8 mouse cellular contexts compared by ENCODE assay signal in genomic region chr4:135382316-135382715, GRCm38 (mm10). TPM values are rescaled to one million over a fixed set of nuclear protein-coding genes. Genes with fewer than 3 reads are reported as not detected.
A peak's percentile ranks its signal among the peaks of the same experiment; 100 is the strongest.
DNase-seq lines count a peak whose midpoint lies in the region; ATAC-seq and TF ChIP-seq lines count a peak whose summit lies in the region.

No protein-coding gene starts in this region.

- H3K9me3 ChIP-seq in kidney, embryonic 14.5 days (ENCODE audit: control insufficient read depth, low read length) = no peaks in the 10 kb centered on the region
- no peaks in the 10 kb centered on the region for H3K9me3 ChIP-seq in stomach, postnatal 0 days (ENCODE audit: control insufficient read depth, low read length)

- no peaks in the 10 kb centered on the region for H3K36me3 ChIP-seq in kidney, embryonic 14.5 days (ENCODE audit: control insufficient read depth, insufficient read depth, low read length)
- H3K36me3 ChIP-seq in stomach, postnatal 0 days (ENCODE audit: control insufficient read depth, insufficient read depth, low read length) = no peaks in the 10 kb centered on the region

- peak; percentile 99 for TF ChIP-seq CTCF in stomach, postnatal 0 days (IDR thresholded peaks at IDR 0.05; ENCODE audit: low read depth)

- H3K9ac ChIP-seq in kidney, embryonic 14.5 days (ENCODE audit: low read depth, low read length) = no peak overlapping the region
- no peak overlapping the region for H3K9ac ChIP-seq in stomach, postnatal 0 days (ENCODE audit: low read length)

- H3K27me3 ChIP-seq in kidney, embryonic 14.5 days (ENCODE audit: control insufficient read depth, insufficient read depth, low read length) = no peaks in the 10 kb centered on the region; the same call in 1 of the 2 replicates
- H3K27me3 ChIP-seq in stomach, postnatal 0 days (ENCODE audit: control insufficient read depth, insufficient read depth, low read length) = no peaks in the 10 kb centered on the region

- no peaks in the 10 kb centered on the region for H3K4me1 ChIP-seq in kidney, embryonic 14.5 days (ENCODE audit: control insufficient read depth, insufficient read depth, low read length)
- H3K4me1 ChIP-seq in stomach, postnatal 0 days (replicated peaks; ENCODE audit: control insufficient read depth, insufficient read depth) = no peaks in the 10 kb centered on the region

- H3K4me2 ChIP-seq in kidney, embryonic 14.5 days (replicated peaks; ENCODE audit: low read depth, low read length) = no peak overlapping the region
- H3K4me2 ChIP-seq in stomach, postnatal 0 days (replicated peaks; ENCODE audit: low read depth) = no peak overlapping the region

- WGBS in kidney, embryonic 14.5 days = 3% methylated on average over 14 of the region's 14 CpGs
- WGBS in stomach, postnatal 0 days = 4% methylated on average over 14 of the region's 14 CpGs

- peak; percentile 33 for DNase-seq in kidney, adult 11 months
- DNase-seq in adipocyte (ENCODE audit: low spot score) = peak; percentile 80
- DNase-seq in cerebellum, postnatal 4 days (ENCODE audit: low spot score in 2 of 2) = peak; percentile 51 to 78
- DNase-seq in layer of hippocampus, adult 9-10 months (ENCODE audit: low spot score) = peak; percentile 37
- DNase-seq in stomach, postnatal 0 days (ENCODE audit: low spot score) = peak; percentile 81

- ATAC-seq in kidney, embryonic 14.5 days (ENCODE audit: low FRiP score, low TSS enrichment) = no peak
- peak; percentile 73 for ATAC-seq in granulocyte monocyte progenitor cell, adult 5-6 weeks (replicated peaks; ENCODE audit: poor library complexity, severe bottlenecking)
- peak; percentile 66 for ATAC-seq in megakaryocyte-erythroid progenitor cell, adult 5-6 weeks (replicated peaks; ENCODE audit: low FRiP score, low TSS enrichment, poor library complexity, severe bottlenecking)
- ATAC-seq in stomach, postnatal 0 days (ENCODE audit: low FRiP score, low TSS enrichment) = no peak

- H3K27ac ChIP-seq in kidney, embryonic 14.5 days (ENCODE audit: low read depth, low read length) = no peak overlapping the region
- H3K27ac ChIP-seq in stomach, postnatal 0 days (replicated peaks) = no peak overlapping the region

- no peak overlapping the region for H3K4me3 ChIP-seq in kidney, embryonic 14.5 days (ENCODE audit: low read length)
- no peak overlapping the region for H3K4me3 ChIP-seq in stomach, postnatal 0 days (ENCODE audit: low read depth, low read length)

- TF ChIP-seq EP300 in stomach, postnatal 0 days (optimal IDR thresholded peaks at IDR 0.05) = no peak

RNA-seq across cellular contexts. Expression of gene Ncmap, which starts 15.7 kb away (rescaled TPM):
- 2.5 and 2.9 TPM in 2 replicates for polyA plus RNA-seq in kidney, embryonic 14.5 days (2014; fragmentation: Nextera tagmentation; extraction: Ambion mirVana)
- total RNA-seq in granulocyte monocyte progenitor cell, adult 5-6 weeks (2014; fragmentation: Nextera tagmentation) = not detected in 2 replicates
- not detected in 2 replicates for total RNA-seq in granulocyte monocyte progenitor cell, adult 5-6 weeks (2017)
- 0.81 TPM in 1 of 2 replicates, not detected in the other for total RNA-seq in megakaryocyte-erythroid progenitor cell, adult 5-6 weeks (2014; fragmentation: Nextera tagmentation)
- total RNA-seq in megakaryocyte-erythroid progenitor cell, adult 5-6 weeks (2017) = not detected in 2 replicates
- polyA plus RNA-seq in stomach, postnatal 0 days (2015; fragmentation: Nextera tagmentation; extraction: Ambion mirVana) = 39.8 and 42.2 TPM in 2 replicates

RNA-seq across cellular contexts. Expression of gene Srrm1, which starts 29.2 kb away (rescaled TPM):
- polyA plus RNA-seq in kidney, embryonic 14.5 days (2014; fragmentation: Nextera tagmentation; extraction: Ambion mirVana) = 254 and 273 TPM in 2 replicates
- 232 and 260 TPM in 2 replicates for total RNA-seq in granulocyte monocyte progenitor cell, adult 5-6 weeks (2014; fragmentation: Nextera tagmentation)
- 84.9 and 94.7 TPM in 2 replicates for total RNA-seq in granulocyte monocyte progenitor cell, adult 5-6 weeks (2017)
- 346 and 399 TPM in 2 replicates for total RNA-seq in megakaryocyte-erythroid progenitor cell, adult 5-6 weeks (2014; fragmentation: Nextera tagmentation)
- total RNA-seq in megakaryocyte-erythroid progenitor cell, adult 5-6 weeks (2017) = 181 and 189 TPM in 2 replicates
- 95.9 and 108 TPM in 2 replicates for polyA plus RNA-seq in stomach, postnatal 0 days (2015; fragmentation: Nextera tagmentation; extraction: Ambion mirVana)

RNA-seq across cellular contexts. Expression of gene Rcan3, which starts 51.3 kb away (rescaled TPM):
- polyA plus RNA-seq in kidney, embryonic 14.5 days (2014; fragmentation: Nextera tagmentation; extraction: Ambion mirVana) = 14.1 and 15.2 TPM in 2 replicates
- 3.0 and 9.3 TPM in 2 replicates for total RNA-seq in granulocyte monocyte progenitor cell, adult 5-6 weeks (2014; fragmentation: Nextera tagmentation)
- total RNA-seq in granulocyte monocyte progenitor cell, adult 5-6 weeks (2017) = 3.6 and 4.9 TPM in 2 replicates
- 9.2 and 10.6 TPM in 2 replicates for total RNA-seq in megakaryocyte-erythroid progenitor cell, adult 5-6 weeks (2014; fragmentation: Nextera tagmentation)
- 8.6 and 9.3 TPM in 2 replicates for total RNA-seq in megakaryocyte-erythroid progenitor cell, adult 5-6 weeks (2017)
- 15.7 and 15.8 TPM in 2 replicates for polyA plus RNA-seq in stomach, postnatal 0 days (2015; fragmentation: Nextera tagmentation; extraction: Ambion mirVana)

Comparison
In these comparisons a context has a peak if more than half of its experiments do, and no peak if none do; other contexts are left out.
1. ATAC-seq: peak in granulocyte monocyte progenitor cell, adult 5-6 weeks (single experiment) and megakaryocyte-erythroid progenitor cell, adult 5-6 weeks (single experiment); none in kidney, embryonic 14.5 days (single experiment) and stomach, postnatal 0 days (single experiment).
2. Peak in every context shown above with its lines, with median percentiles within 50 percentile points of each other: DNase-seq.